Mouse (Mus musculus) midbrain, postnatal 0 days (tissue): ENCODE measurements around the gene Pdxdc1. TPM values are rescaled to one million over a fixed set of nuclear protein-coding genes. Genes with fewer than 3 reads are reported as not detected.
A peak's percentile ranks its signal among the peaks of the same experiment; 100 is the strongest.
"Not testable (repeated sequence)": the region's sequence is repeated elsewhere in the genome, so short reads cannot be mapped to it uniquely, and the experiment has no call there.

Source experiments
- ATAC-seq: fragments of 200-750 bp; cut with Nextera tagmentation; 2 replicates; pipeline ENCODE4 v1.8.0; 2017; ENCODE audit warnings: moderate number of reproducible peaks, mild to moderate bottlenecking, moderate TSS enrichment, moderate library complexity; ENCODE audit not compliant: low FRiP score
- DNase-seq: peaks from one replicate; pipeline ENCODE4 v3.0.0-alpha.2; 2015; ENCODE audit warnings: low spot score
- H3K27ac ChIP-seq: fragments of 300-500 bp; sonication (generic); 2 replicates; pipeline ENCODE4 v1.5.1; 2014; ENCODE audit warnings: low read depth, mild to moderate bottlenecking, low read length, mixed read lengths
- H3K27me3 ChIP-seq: fragments of 300-500 bp; sonication (generic); 2 replicates; pipeline ENCODE4 v1.6.1; 2014; ENCODE audit warnings: low read length, control low read depth, mixed read lengths; ENCODE audit not compliant: insufficient read depth
- H3K36me3 ChIP-seq: fragments of 300-500 bp; sonication (generic); 2 replicates; pipeline ENCODE4 v1.6.1; 2014; ENCODE audit warnings: low read length, control low read depth, mixed read lengths; ENCODE audit not compliant: insufficient read depth
- H3K4me1 ChIP-seq: fragments of 300-500 bp; sonication (generic); 2 replicates; pipeline ENCODE4 v1.6.1; 2014; ENCODE audit warnings: mild to moderate bottlenecking, control low read depth, antibody characterized with exemption, low read length, mixed read lengths; ENCODE audit not compliant: insufficient read depth
- H3K4me2 ChIP-seq: fragments of 300-500 bp; sonication (generic); 2 replicates; pipeline ENCODE4 v1.6.1; 2014; ENCODE audit warnings: low read depth, mild to moderate bottlenecking, low read length, mixed read lengths; ENCODE audit not compliant: poor library complexity, severe bottlenecking
- H3K4me3 ChIP-seq: fragments of 300-500 bp; sonication (generic); 2 replicates; pipeline ENCODE4 v1.5.1; 2014; ENCODE audit warnings: low read depth, mild to moderate bottlenecking, low read length, moderate library complexity
- H3K9ac ChIP-seq: fragments of 300-500 bp; sonication (generic); replicated peaks from 2 replicates; pipeline ENCODE4 v1.6.1; 2014; ENCODE audit warnings: mild to moderate bottlenecking, low read length, moderate library complexity, mixed read lengths; ENCODE audit not compliant: poor library complexity, severe bottlenecking
- H3K9me3 ChIP-seq: fragments of 300-500 bp; sonication (generic); 2 replicates; pipeline ENCODE4 v1.6.1; 2016; ENCODE audit warnings: low read length, control low read depth
- CTCF ChIP-seq: IDR thresholded peaks from 2 replicates; pipeline ENCODE4 v1.5.1; 2016; ENCODE audit warnings: antibody characterized with exemption, mild to moderate bottlenecking
- WGBS: fragments of 180-500 bp; shearing (Covaris S2); extraction: QIAGEN DNeasy Blood & Tissue Kit; methylation state at CpG from one replicate; pipeline ENCODE4 v1.1.7; 2014; 5-methylcytosine and 5-hydroxymethylcytosine counted together
- polyA plus RNA-seq: library from polyadenylated mRNA; unstranded; fragments of >200 nt; fragmentation: Nextera tagmentation; extraction: Ambion mirVana; gene quantifications from 2 replicates; pipeline ENCODE4 v1.2.1, GENCODE M21; 2015
- total RNA-seq: library from RNA; depleted of rRNA; stranded (reverse); fragments of >200 nt; gene quantifications from 2 replicates; pipeline ENCODE4 v1.2.3, GENCODE M21; 2014

The Pdxdc1 gene
- total and polyA plus RNA-seq, 2 experiments from 2014 or later: 65.8 to 86.5 TPM

DNA sequence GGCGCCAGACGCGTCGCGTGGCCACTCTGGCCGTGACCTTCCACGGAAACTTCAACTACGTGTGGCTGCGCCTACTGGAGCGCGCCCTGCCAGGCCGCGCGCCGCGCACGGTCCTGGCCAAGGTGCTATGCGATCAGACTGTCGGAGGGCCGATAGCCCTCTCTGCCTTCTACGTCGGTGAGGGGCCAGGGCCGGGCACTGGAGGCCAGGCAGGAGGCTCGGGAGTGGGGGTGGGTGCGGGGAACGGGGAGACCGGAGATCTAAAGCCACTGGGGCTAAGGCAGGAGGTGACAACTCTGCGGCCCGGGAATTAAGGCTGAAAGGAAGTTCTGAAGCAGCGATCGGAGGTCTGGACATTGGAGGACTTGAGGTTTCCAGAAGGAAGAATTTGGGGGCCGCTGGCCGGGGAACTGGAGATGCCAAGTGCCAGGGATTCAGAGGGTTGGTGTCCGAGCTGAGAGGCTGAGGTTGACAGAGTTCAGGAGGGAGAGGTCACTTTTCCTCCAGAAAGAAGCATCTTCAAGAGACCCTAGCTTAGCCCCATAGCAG, 38.0 kb upstream of the Pdxdc1 start:
- peak overlapping the region; percentile 95 for H3K4me2 ChIP-seq
- peak overlapping the region; percentile 74 for H3K9ac ChIP-seq
- 3% methylated on average over 34 of the region's 34 CpGs for WGBS
- peak overlapping the region; percentile 77 for H3K27ac ChIP-seq
- TF ChIP-seq CTCF: no peak
- H3K4me1 ChIP-seq: 0 out of 2 replicates have a peak, but pooled peaks cover 5% of the 10 kb centered on the region
- H3K36me3 ChIP-seq: no peaks in the 10 kb centered on the region
- peak overlapping the region; percentile 79 for H3K4me3 ChIP-seq
- no peaks in the 10 kb centered on the region for H3K27me3 ChIP-seq
- peak; percentile 87 for ATAC-seq
- DNase-seq: no peak
- no peaks in the 10 kb centered on the region for H3K9me3 ChIP-seq

DNA sequence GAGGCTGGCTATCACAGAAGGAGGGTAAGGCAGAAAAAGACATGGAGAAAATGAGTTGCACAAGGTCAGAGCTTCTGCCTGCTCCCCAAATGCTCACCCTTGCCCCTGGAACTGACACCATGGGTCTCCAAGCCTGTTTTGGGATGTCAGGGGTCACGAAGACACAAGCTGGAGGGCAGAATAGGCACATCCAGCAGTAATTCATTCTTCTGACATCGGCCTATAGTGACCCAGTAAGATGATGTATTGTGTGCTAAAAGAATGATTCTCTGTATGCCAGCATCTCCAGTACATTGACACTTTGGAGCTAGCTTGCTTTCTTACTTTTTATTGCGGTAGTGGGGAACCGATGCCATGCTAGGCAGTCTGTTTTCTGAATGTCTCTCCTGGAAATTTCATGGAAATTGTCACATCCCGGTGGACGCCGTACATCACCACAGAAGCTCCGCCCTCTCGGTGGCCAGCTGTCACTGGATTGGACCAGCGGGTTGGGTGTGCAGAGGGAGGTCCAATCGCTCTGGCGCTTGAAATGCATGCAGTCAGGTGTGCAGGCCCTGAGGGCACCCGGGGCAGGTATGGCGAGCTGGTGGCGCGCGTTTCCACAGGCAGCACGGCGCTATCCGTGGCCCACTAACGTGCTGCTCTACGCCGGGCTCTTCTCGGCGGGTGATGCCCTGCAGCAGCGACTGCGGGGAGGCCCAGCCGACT, 37.4 kb upstream of the Pdxdc1 start:
- H3K27ac ChIP-seq: peak overlapping the region; percentile 77
- ATAC-seq (peak; percentile 99), DNase-seq (peak; percentile 89)
- 0 out of 2 replicates have a peak, but pooled peaks cover 5% of the 10 kb centered on the region for H3K4me1 ChIP-seq
- H3K36me3 ChIP-seq: no peaks in the 10 kb centered on the region
- H3K27me3 ChIP-seq: no peaks in the 10 kb centered on the region
- 4% methylated on average over 28 of the region's 28 CpGs for WGBS
- H3K9ac ChIP-seq: peak overlapping the region; percentile 74
- TF ChIP-seq CTCF: no peak
- no peaks in the 10 kb centered on the region for H3K9me3 ChIP-seq
- peak overlapping the region; percentile 95 for H3K4me2 ChIP-seq
- peak overlapping the region; percentile 79 for H3K4me3 ChIP-seq

DNA sequence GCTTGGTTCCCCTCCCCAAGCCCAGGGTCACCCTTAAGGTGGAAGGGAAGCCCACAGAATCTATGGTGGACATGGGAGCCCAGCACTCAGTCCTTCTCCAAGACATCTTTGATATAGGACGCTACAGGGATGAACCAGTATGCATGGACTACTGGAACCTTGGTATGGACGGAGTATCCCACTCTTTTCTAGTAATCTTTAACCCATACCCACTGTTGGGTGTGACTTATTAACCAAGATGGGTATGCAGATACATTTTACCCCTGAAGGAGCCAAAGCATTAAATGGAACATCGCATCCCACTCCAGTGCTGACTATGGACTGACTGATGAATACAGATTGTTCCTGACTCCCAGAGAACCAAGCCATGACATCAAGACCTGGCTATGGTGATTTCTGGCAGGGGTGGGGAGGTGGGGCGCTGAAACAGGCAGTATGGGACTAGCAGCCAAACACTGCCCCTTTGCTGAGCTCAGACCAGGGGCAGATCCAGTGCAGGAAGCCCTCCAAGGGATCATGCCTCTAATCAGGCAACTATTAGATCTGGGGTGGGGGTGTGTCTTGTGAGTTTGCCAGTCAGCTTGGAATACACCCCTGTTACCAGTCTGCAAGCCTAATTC, 24.6 kb upstream of the Pdxdc1 start:
- DNase-seq: no peak
- Histone ChIP-seq H3K4me2 (no peak overlapping the region), H3K27ac (no peak overlapping the region), H3K9ac (no peak overlapping the region), H3K9me3 (no peaks in the 10 kb centered on the region), H3K36me3 (no peaks in the 10 kb centered on the region), H3K27me3 (no peaks in the 10 kb centered on the region), H3K4me1 (no peaks in the 10 kb centered on the region), H3K4me3 (no peak overlapping the region)
- no peak for TF ChIP-seq CTCF
- no peak for ATAC-seq
- WGBS: 89% methylated on average over 4 of the region's 4 CpGs

DNA sequence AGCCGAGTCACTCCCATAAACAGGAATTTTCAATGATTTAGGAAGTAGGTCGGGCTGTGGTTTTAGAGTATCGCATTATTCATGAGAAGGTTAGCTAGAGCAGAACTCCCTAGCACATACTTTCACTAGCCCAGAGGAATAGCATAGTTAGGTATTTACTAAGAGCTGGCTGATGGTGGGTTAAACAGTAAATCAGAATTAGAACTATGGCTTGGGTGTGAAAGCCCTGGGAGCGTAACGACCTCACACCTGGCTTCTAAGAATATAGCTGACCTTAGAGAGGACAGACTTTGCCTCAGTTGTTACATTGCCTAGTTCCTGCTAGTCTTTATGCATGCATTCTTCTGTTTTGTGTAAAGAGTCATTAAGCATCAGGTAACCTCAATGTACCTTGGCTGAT, 20.0 kb upstream of the Pdxdc1 start:
- H3K4me1 ChIP-seq, H3K27ac ChIP-seq, DNase-seq, H3K9me3 ChIP-seq, H3K9ac ChIP-seq, ATAC-seq, H3K36me3 ChIP-seq, H3K4me3 ChIP-seq, H3K27me3 ChIP-seq, H3K4me2 ChIP-seq: not testable (repeated sequence)
- 96% methylated on average over 5 of the region's 5 CpGs for WGBS

DNA sequence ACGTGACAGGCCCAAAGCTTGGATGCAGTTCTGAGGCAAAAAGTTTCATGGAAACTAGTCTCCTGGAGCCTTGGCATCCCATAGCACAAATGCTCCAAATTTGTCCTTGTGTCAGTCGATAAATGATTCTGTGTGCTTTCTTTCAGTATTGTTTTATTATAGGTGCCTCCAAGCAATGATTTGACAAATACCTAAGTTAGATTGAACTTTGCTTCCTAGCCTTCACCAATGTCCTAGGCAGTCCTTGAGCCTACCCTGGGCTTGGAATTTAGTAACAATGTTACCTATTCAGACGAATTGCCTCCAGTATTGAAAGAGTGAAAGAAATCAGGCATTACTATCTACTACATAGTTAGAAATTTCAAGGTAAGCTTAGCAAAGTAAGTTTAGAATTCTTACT, 19.6 kb upstream of the Pdxdc1 start:
- not testable (repeated sequence) for H3K4me2 ChIP-seq, H3K4me3 ChIP-seq, H3K27me3 ChIP-seq, H3K36me3 ChIP-seq, H3K9ac ChIP-seq, H3K27ac ChIP-seq, H3K4me1 ChIP-seq, ATAC-seq, DNase-seq
- WGBS: 88% methylated on average over 3 of the region's 3 CpGs
- H3K9me3 ChIP-seq: peaks cover 11% of the 10 kb centered on the region; the same call in 1 of the 2 replicates

DNA sequence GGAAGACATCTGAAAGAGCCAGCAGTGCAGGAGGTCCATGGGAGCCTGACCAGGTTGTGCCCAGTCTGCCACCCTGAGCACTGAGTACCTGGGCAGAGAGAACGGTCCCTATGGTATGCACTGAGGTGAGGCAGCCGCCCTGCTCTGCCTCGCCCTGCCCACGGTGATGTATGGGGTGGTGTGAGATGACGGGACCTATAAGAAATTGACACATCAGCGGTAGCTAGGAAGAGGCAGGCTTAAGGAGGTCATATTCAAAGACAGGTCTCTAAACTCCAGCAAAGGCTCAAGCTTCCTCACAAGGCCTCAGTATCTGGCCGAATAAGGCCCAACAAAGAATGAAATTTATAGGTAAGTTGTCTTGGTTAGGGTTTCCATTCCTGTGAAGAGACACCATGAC, 18.9 kb upstream of the Pdxdc1 start:
- Histone ChIP-seq H3K4me2 (no peak overlapping the region), H3K27me3 (no peaks in the 10 kb centered on the region), H3K4me3 (no peak overlapping the region), H3K9me3 (peaks cover 12% of the 10 kb centered on the region; the same call in 1 of the 2 replicates), H3K36me3 (peaks cover 6% of the 10 kb centered on the region; the same call in 1 of the 2 replicates), H3K4me1 (no peaks in the 10 kb centered on the region), H3K27ac (no peak overlapping the region), H3K9ac (no peak overlapping the region)
- WGBS: 100% methylated on average over 7 of the region's 7 CpGs
- no peak for DNase-seq
- TF ChIP-seq CTCF: no peak
- ATAC-seq: no peak
